Mouse (Mus musculus): ENCODE measurements at regions not wholly inside any gene's neighbourhood (a gene's known extent, or its start where the extent isn't known, plus 50 kb on each side); places are given as distances from the start of the nearest gene placed in this dataset.
"Not testable (repeated sequence)": the region's sequence is repeated elsewhere in the genome, so short reads cannot be mapped to it uniquely, and the experiment has no call there.

GRCm38 (mm10) chr11:28216316-28216715, 123.4 kb downstream of the Gm6685 start:
- no peak for DNase-seq (ENCODE audit: low spot score in 2 of 2)
- intact Hi-C loops (cut with DNase I) = no loop called here

- DNase-seq (ENCODE audit: low spot score in 2 of 2) = no peak
- intact Hi-C loops (cut with DNase I) = no loop called here
These were observed 126.1 kb downstream of the Gm6685 start for GRCm38 (mm10) chr11:28213606-28214005.

DNA sequence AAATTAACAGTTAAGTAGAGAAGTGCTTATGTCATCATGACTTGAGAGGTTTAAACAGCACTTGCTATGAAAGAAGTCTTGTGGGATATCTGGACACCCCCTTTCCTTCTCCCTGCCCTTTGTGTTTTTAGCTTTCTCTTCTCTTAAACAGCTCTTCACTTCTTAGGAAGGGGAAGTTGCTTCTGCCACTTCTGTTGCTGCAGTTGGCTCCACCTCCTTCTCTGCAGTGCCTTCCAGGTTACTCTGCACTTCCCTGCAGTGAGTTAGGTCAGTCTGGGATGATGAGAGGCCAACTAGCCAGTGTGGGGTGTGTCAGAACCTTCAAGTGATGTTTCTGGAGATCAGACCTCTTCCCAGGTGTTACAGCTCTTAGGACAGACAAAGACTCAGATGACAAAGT, 137.5 kb downstream of the Gm6685 start:
- intact Hi-C loops (cut with DNase I) = no loop called here
- DNase-seq (ENCODE audit: low spot score in 2 of 2) = no peak

GRCm38 (mm10) chr11:28188119-28188518, 151.5 kb downstream of the Gm6685 start:
- no peak for DNase-seq (ENCODE audit: low spot score in 2 of 2)
- intact Hi-C loops (cut with DNase I) = no loop called here

DNA sequence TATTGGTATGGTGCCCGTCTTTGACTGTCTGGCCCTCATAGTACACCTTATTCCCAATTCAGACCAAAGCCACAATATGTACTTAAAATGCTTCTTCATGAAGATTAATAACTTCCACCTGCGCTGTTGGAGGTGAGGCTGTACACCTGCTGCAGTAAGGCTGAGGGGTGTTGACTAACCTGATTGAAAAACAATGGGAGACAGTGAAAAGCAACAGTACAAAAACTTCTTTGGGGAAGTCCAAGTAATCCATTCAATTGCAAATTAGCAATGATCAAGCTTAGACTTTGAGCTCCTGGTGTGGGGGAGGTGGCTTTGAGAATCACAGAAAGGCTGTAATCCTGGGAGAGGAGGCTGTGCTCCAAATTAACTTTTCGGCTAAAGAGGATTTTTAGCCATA, 152.2 kb downstream of the Gm6685 start:
- DNase-seq (ENCODE audit: low spot score in 2 of 2); intact Hi-C loops (cut with DNase I): not testable (repeated sequence)

DNA sequence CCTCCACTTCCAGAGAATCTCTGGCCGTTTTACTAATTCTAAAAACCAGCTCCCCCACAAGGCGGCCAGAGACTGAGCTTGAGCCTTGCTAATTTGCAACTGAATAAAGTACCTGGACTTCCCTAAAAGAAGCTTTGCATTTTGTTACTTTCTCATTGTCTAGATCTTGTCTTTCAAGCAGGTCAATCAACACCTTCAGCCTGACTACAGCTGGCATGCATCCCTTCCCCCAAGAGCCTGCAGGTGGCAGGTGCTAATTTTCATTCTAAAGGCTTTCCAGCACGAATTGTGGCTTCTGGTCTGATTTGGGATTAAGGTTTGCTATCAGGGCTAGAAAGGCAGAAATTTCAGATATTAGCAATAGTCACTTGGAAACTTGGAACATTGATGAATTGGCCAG, 168.4 kb downstream of the Gm6685 start:
- intact Hi-C loops (cut with DNase I) = no loop called here
- no peak for DNase-seq (ENCODE audit: low spot score in 2 of 2)

GRCm38 (mm10) chr11:28152456-28152855, 187.2 kb downstream of the Gm6685 start:
- intact Hi-C loops (cut with DNase I) = no loop called here

More at GRCm38 (mm10) chr11:28152456-28152855, 187.2 kb downstream of the Gm6685 start:
- peak in 1 of 2 experiments; percentile 1 for DNase-seq (ENCODE audit: low spot score in 2 of 2)
